Mouse (Mus musculus) CH12.LX (cell line): ENCODE data around the gene Adnp.

Experiments used
- E2F4 ChIP-seq: IDR thresholded peaks from 2 replicates; pipeline ENCODE4 v1.6.1; 2011; ENCODE audit warnings: low read depth, low read length, improper control_type of control experiment; ENCODE audit not compliant: insufficient replicate concordance
- POLR2AphosphoS2 ChIP-seq: IDR thresholded peaks from 2 replicates; pipeline ENCODE4 v1.6.1; 2011; ENCODE audit warnings: low read depth, low read length, improper control_type of control experiment

DNA sequence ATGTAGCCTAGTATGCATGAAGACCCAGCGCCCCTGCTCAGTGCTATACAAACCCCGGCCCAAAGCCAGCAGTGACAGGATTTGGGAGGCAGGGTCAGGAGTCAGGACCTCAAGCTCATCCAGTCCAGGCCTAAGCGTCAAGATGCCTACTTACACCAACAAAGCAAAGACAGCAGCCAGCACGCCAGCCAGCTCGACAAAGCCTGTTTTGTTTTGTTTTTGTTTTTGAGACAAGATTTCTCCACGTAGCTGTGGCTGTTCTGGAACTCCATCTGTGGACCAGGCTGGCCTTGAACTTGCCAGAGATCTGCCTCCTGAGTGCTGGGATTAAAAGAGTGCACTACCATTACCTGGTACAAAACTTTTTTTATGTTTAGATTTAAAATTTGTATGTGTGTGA lies 16.4 kb upstream of the Adnp start:
- TF ChIP-seq POLR2AphosphoS2 (no peak), E2F4 (no peak)
